Mouse (Mus musculus): ENCODE measurements at regions not wholly inside any gene's neighbourhood (a gene's known extent, or its start where the extent isn't known, plus 50 kb on each side); places are given as distances from the start of the nearest gene placed in this dataset.

GRCm38 (mm10) chr13:19523686-19524085 is 96.0 kb downstream of the Epdr1 start:
- 70% methylated on average over 3 of the region's 3 CpGs for WGBS

GRCm38 (mm10) chr13:19517938-19518777 is 101.6 kb downstream of the Epdr1 start:
- Histone ChIP-seq H3K4me3 (ENCODE audit: low read depth, low read length) (no peak overlapping the region), H3K27ac (replicated peaks) (no peak overlapping the region), H3K4me1 (replicated peaks; ENCODE audit: control insufficient read depth, insufficient read depth) (no peaks in the 10 kb centered on the region), H3K4me2 (replicated peaks; ENCODE audit: low read depth) (no peak overlapping the region), H3K27me3 (ENCODE audit: control insufficient read depth, insufficient read depth, low read length) (no peaks in the 10 kb centered on the region), H3K36me3 (ENCODE audit: control insufficient read depth, insufficient read depth, low read length) (no peaks in the 10 kb centered on the region), H3K9ac (ENCODE audit: low read length) (no peak overlapping the region), H3K9me3 (ENCODE audit: control insufficient read depth, low read length) (no peaks in the 10 kb centered on the region)
- 77% methylated on average over 9 of the region's 9 CpGs for WGBS
- ATAC-seq (ENCODE audit: low FRiP score, low TSS enrichment) (no peak), DNase-seq (ENCODE audit: low spot score) (no peak)
- TF ChIP-seq EP300 (optimal IDR thresholded peaks at IDR 0.05) (no peak), CTCF (IDR thresholded peaks at IDR 0.05; ENCODE audit: low read depth) (no peak)

More at GRCm38 (mm10) chr13:19523686-19524085, 96.0 kb downstream of the Epdr1 start:
- Histone ChIP-seq H3K4me3 (ENCODE audit: low read depth, low read length) (no peak overlapping the region), H3K4me2 (replicated peaks; ENCODE audit: low read depth) (no peak overlapping the region), H3K4me1 (replicated peaks; ENCODE audit: control insufficient read depth, insufficient read depth) (no peaks in the 10 kb centered on the region), H3K36me3 (ENCODE audit: control insufficient read depth, insufficient read depth, low read length) (no peaks in the 10 kb centered on the region), H3K27me3 (ENCODE audit: control insufficient read depth, insufficient read depth, low read length) (no peaks in the 10 kb centered on the region), H3K9me3 (ENCODE audit: control insufficient read depth, low read length) (no peaks in the 10 kb centered on the region), H3K9ac (ENCODE audit: low read length) (no peak overlapping the region), H3K27ac (replicated peaks) (no peak overlapping the region)
- no peak for TF ChIP-seq EP300 (optimal IDR thresholded peaks at IDR 0.05)
- TF ChIP-seq CTCF (IDR thresholded peaks at IDR 0.05; ENCODE audit: low read depth): no peak
- DNase-seq (ENCODE audit: low spot score) (no peak), ATAC-seq (ENCODE audit: low FRiP score, low TSS enrichment) (no peak)

- Histone ChIP-seq H3K27ac (replicated peaks) (no peak overlapping the region), H3K4me1 (replicated peaks; ENCODE audit: control insufficient read depth, insufficient read depth) (no peaks in the 10 kb centered on the region), H3K27me3 (ENCODE audit: control insufficient read depth, insufficient read depth, low read length) (no peaks in the 10 kb centered on the region), H3K9ac (ENCODE audit: low read length) (no peak overlapping the region), H3K36me3 (ENCODE audit: control insufficient read depth, insufficient read depth, low read length) (no peaks in the 10 kb centered on the region), H3K9me3 (ENCODE audit: control insufficient read depth, low read length) (no peaks in the 10 kb centered on the region), H3K4me3 (ENCODE audit: low read depth, low read length) (no peak overlapping the region), H3K4me2 (replicated peaks; ENCODE audit: low read depth) (no peak overlapping the region)
- no peak for DNase-seq (ENCODE audit: low spot score)
- no peak for TF ChIP-seq EP300 (optimal IDR thresholded peaks at IDR 0.05)
- TF ChIP-seq CTCF (IDR thresholded peaks at IDR 0.05; ENCODE audit: low read depth): no peak
- no peak for ATAC-seq (ENCODE audit: low FRiP score, low TSS enrichment)
- WGBS: 49% methylated on average over 3 of the region's 3 CpGs
These were observed 104.7 kb downstream of the Epdr1 start for GRCm38 (mm10) chr13:19514844-19515555.

GRCm38 (mm10) chr13:19506543-19506942 is 110.9 kb upstream of the Stard3nl start:
- TF ChIP-seq EP300 (optimal IDR thresholded peaks at IDR 0.05): no peak
- no peak for TF ChIP-seq CTCF (IDR thresholded peaks at IDR 0.05; ENCODE audit: low read depth)
- 23% methylated on average over 3 of the region's 3 CpGs for WGBS
- H3K9ac ChIP-seq (ENCODE audit: low read length): no peak overlapping the region
- H3K27me3 ChIP-seq (ENCODE audit: control insufficient read depth, insufficient read depth, low read length): no peaks in the 10 kb centered on the region
- H3K4me1 ChIP-seq (replicated peaks; ENCODE audit: control insufficient read depth, insufficient read depth): no peaks in the 10 kb centered on the region
- no peak overlapping the region for H3K27ac ChIP-seq (replicated peaks)
- H3K36me3 ChIP-seq (ENCODE audit: control insufficient read depth, insufficient read depth, low read length): no peaks in the 10 kb centered on the region
- DNase-seq (ENCODE audit: low spot score): no peak
- no peak overlapping the region for H3K4me2 ChIP-seq (replicated peaks; ENCODE audit: low read depth)
- ATAC-seq (ENCODE audit: low FRiP score, low TSS enrichment): no peak
- no peak overlapping the region for H3K4me3 ChIP-seq (ENCODE audit: low read depth, low read length)
- H3K9me3 ChIP-seq (ENCODE audit: control insufficient read depth, low read length): no peaks in the 10 kb centered on the region

GRCm38 (mm10) chr13:19504241-19504640 is 108.6 kb upstream of the Stard3nl start:
- TF ChIP-seq EP300 (optimal IDR thresholded peaks at IDR 0.05) (no peak), CTCF (IDR thresholded peaks at IDR 0.05; ENCODE audit: low read depth) (no peak)
- Histone ChIP-seq H3K4me1 (replicated peaks; ENCODE audit: control insufficient read depth, insufficient read depth) (no peaks in the 10 kb centered on the region), H3K27me3 (ENCODE audit: control insufficient read depth, insufficient read depth, low read length) (no peaks in the 10 kb centered on the region), H3K27ac (replicated peaks) (no peak overlapping the region), H3K4me2 (replicated peaks; ENCODE audit: low read depth) (no peak overlapping the region), H3K4me3 (ENCODE audit: low read depth, low read length) (no peak overlapping the region), H3K9ac (ENCODE audit: low read length) (no peak overlapping the region), H3K9me3 (ENCODE audit: control insufficient read depth, low read length) (no peaks in the 10 kb centered on the region), H3K36me3 (ENCODE audit: control insufficient read depth, insufficient read depth, low read length) (no peaks in the 10 kb centered on the region)
- ATAC-seq (ENCODE audit: low FRiP score, low TSS enrichment) (no peak), DNase-seq (ENCODE audit: low spot score) (no peak)

- Histone ChIP-seq H3K27ac (replicated peaks) (no peak overlapping the region), H3K9me3 (ENCODE audit: control insufficient read depth, low read length) (no peaks in the 10 kb centered on the region), H3K36me3 (ENCODE audit: control insufficient read depth, insufficient read depth, low read length) (no peaks in the 10 kb centered on the region), H3K4me2 (replicated peaks; ENCODE audit: low read depth) (no peak overlapping the region), H3K4me3 (ENCODE audit: low read depth, low read length) (no peak overlapping the region), H3K9ac (ENCODE audit: low read length) (no peak overlapping the region), H3K4me1 (replicated peaks; ENCODE audit: control insufficient read depth, insufficient read depth) (no peaks in the 10 kb centered on the region), H3K27me3 (ENCODE audit: control insufficient read depth, insufficient read depth, low read length) (no peaks in the 10 kb centered on the region)
- TF ChIP-seq EP300 (optimal IDR thresholded peaks at IDR 0.05) (no peak), CTCF (IDR thresholded peaks at IDR 0.05; ENCODE audit: low read depth) (no peak)
- WGBS: 64% methylated on average over 3 of the region's 3 CpGs
- ATAC-seq (ENCODE audit: low FRiP score, low TSS enrichment): no peak
- DNase-seq (ENCODE audit: low spot score): no peak
These were observed 86.6 kb upstream of the Stard3nl start for GRCm38 (mm10) chr13:19482198-19482597.

Data from stomach, postnatal 0 days (tissue).